Mouse (Mus musculus): ENCODE measurements around the gene Tbcc. TPM values are rescaled to one million over a fixed set of nuclear protein-coding genes. Genes with fewer than 3 reads are reported as not detected.

Tbcc gene
- polyA plus RNA-seq, 1 experiment from 2014 or later = 20.9 TPM

DNA sequence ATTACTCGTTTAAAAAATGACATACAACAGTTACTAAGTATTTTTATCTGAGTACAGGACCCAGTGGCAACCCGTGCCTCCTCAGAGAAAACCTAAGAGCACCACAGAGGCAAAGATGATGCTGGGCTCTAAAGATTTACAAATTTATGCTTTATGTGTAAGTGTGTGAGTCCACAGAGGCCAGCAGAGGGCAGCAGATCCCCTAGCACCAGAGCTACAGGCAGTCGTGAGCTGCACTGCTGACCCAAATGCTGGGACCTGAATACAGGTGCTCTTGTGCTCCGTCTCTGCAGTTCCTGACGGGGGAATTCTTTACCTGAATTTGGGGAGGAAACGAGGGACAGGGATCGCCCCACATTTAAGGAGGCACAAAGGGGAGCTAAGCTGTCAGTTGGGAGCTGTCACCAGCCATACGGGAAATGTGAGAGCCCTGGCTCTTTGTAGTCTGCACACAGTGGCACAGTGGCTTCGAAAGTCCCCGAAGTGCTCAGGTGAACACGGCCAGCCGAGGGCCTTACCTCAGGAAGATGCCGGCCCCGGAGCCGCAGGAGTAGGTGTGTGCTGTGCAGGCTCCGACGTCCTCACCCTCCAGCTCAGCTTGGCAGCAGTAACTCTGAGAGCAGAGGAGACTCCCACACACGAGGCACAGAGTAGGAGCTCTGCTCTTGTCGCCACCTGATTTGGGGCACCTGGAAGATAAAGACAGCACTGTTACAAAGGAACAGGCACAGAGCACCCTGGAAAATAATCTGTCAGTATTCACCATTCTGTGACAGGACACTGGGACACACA lies 43.3 kb downstream of the Tbcc start:
- H3K4me3 ChIP-seq (replicated peaks) = no peak overlapping the region
- no peaks in the 10 kb centered on the region for H3K9me3 ChIP-seq (replicated peaks)
- 80% methylated on average over 19 of the region's 19 CpGs for WGBS (ENCODE audit: insufficient replicate concordance)
- H3K27ac ChIP-seq (replicated peaks) = no peak overlapping the region
- H3K4me1 ChIP-seq (replicated peaks) = peaks cover 8% of the 10 kb centered on the region
- no peak for ATAC-seq (ENCODE audit: insufficient read depth)
- no peak overlapping the region for H3K9ac ChIP-seq
- H3K27me3 ChIP-seq = no peaks in the 10 kb centered on the region
- peaks cover 97% of the 10 kb centered on the region for H3K36me3 ChIP-seq (replicated peaks)
- H3K4me2 ChIP-seq = no peak overlapping the region

DNA sequence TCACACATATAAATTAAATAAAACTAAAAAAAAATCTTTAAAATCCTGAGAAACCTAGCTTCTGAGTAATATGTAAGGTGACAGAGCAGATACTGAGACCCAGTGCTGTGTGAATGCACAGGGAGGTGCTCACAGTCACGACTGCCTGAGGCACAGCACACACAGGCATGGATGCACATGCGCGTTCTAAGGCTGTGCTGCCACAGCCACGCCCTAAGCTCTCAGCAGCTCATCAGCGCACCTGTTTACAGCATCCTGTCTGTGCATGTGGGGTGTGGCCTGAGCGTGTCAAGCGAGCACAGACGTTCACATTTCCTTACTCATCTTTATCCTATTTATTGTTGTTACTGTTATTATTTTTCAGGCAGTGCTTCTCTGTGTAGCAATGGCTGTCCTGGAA lies 50.0 kb downstream of the Tbcc start:
- no peak for ATAC-seq (ENCODE audit: insufficient read depth)
- no peaks in the 10 kb centered on the region for H3K27me3 ChIP-seq
- H3K4me3 ChIP-seq (replicated peaks) = no peak overlapping the region
- 89% methylated on average over 8 of the region's 8 CpGs for WGBS (ENCODE audit: insufficient replicate concordance)
- H3K36me3 ChIP-seq (replicated peaks) = peaks cover 99% of the 10 kb centered on the region
- H3K4me1 ChIP-seq (replicated peaks) = no peaks in the 10 kb centered on the region
- no peak overlapping the region for H3K4me2 ChIP-seq
- H3K27ac ChIP-seq (replicated peaks) = no peak overlapping the region
- no peak overlapping the region for H3K9ac ChIP-seq
- no peaks in the 10 kb centered on the region for H3K9me3 ChIP-seq (replicated peaks)

Other genes starting within 250 kb of the Tbcc start
- 9.3 and 10.3 TPM in 2 replicates for gene Klc4, start 244.7 kb upstream of the Tbcc start, polyA plus RNA-seq (2015; fragmentation: Nextera tagmentation; extraction: Ambion mirVana)
- gene Mrpl2, start 244.5 kb upstream of the Tbcc start, polyA plus RNA-seq (2015; fragmentation: Nextera tagmentation; extraction: Ambion mirVana) = 67.9 and 69.4 TPM in 2 replicates
- 9.7 and 11.5 TPM in 2 replicates for gene Cul7, start 240.3 kb upstream of the Tbcc start, polyA plus RNA-seq (2015; fragmentation: Nextera tagmentation; extraction: Ambion mirVana)
- gene Rrp36, start 216.3 kb upstream of the Tbcc start, polyA plus RNA-seq (2015; fragmentation: Nextera tagmentation; extraction: Ambion mirVana) = 21.5 and 22.6 TPM in 2 replicates
- 55.1 and 56.7 TPM in 2 replicates for gene Mea1, start 211.9 kb upstream of the Tbcc start, polyA plus RNA-seq (2015; fragmentation: Nextera tagmentation; extraction: Ambion mirVana)
- gene Klhdc3, start 209.8 kb upstream of the Tbcc start, polyA plus RNA-seq (2015; fragmentation: Nextera tagmentation; extraction: Ambion mirVana) = 53.4 and 57.4 TPM in 2 replicates
- 28.4 and 33.2 TPM in 2 replicates for gene Ppp2r5d, start 185.6 kb upstream of the Tbcc start, polyA plus RNA-seq (2015; fragmentation: Nextera tagmentation; extraction: Ambion mirVana)
- gene Pex6, start 179.2 kb upstream of the Tbcc start, polyA plus RNA-seq (2015; fragmentation: Nextera tagmentation; extraction: Ambion mirVana) = 9.7 and 11.9 TPM in 2 replicates
- 59.8 and 101 TPM in 2 replicates for gene Gnmt, start 161.5 kb upstream of the Tbcc start, polyA plus RNA-seq (2015; fragmentation: Nextera tagmentation; extraction: Ambion mirVana)
- 25.9 and 26.8 TPM in 2 replicates for gene Cnpy3, start 138.5 kb upstream of the Tbcc start, polyA plus RNA-seq (2015; fragmentation: Nextera tagmentation; extraction: Ambion mirVana)
- gene Ptcra, start 127.0 kb upstream of the Tbcc start, polyA plus RNA-seq (2015; fragmentation: Nextera tagmentation; extraction: Ambion mirVana) = 0.09 and 0.15 TPM in 2 replicates
- 47.5 and 52.0 TPM in 2 replicates for gene 2310039H08Rik, start 118.0 kb upstream of the Tbcc start, polyA plus RNA-seq (2015; fragmentation: Nextera tagmentation; extraction: Ambion mirVana)
- 69.1 and 74.7 TPM in 2 replicates for gene Rpl7l1, start 108.0 kb upstream of the Tbcc start, polyA plus RNA-seq (2015; fragmentation: Nextera tagmentation; extraction: Ambion mirVana)
- gene Bicral, start 32.2 kb upstream of the Tbcc start, polyA plus RNA-seq (2015; fragmentation: Nextera tagmentation; extraction: Ambion mirVana) = 2.6 and 2.9 TPM in 2 replicates
- gene Prph2, start 19.8 kb downstream of the Tbcc start, polyA plus RNA-seq (2015; fragmentation: Nextera tagmentation; extraction: Ambion mirVana) = not detected in 2 replicates
- gene Ubr2, start 119.9 kb downstream of the Tbcc start, polyA plus RNA-seq (2015; fragmentation: Nextera tagmentation; extraction: Ambion mirVana) = 8.3 and 10.0 TPM in 2 replicates